Mouse (Mus musculus) liver, embryonic 16.5 days (tissue): ENCODE data around the gene Maz. TPM values are rescaled to one million over a fixed set of nuclear protein-coding genes. Genes with fewer than 3 reads are reported as not detected.

Experiments used
- ATAC-seq: fragments of 200-750 bp; cut with Nextera tagmentation; 2 replicates; pipeline ENCODE4 v1.8.0; 2017; ENCODE audit warnings: low read depth, mild to moderate bottlenecking, moderate number of reproducible peaks, moderate library complexity
- H3K27ac ChIP-seq: fragments of 300-500 bp; sonication (generic); 2 replicates; pipeline ENCODE4 v1.5.1; 2014; ENCODE audit warnings: mild to moderate bottlenecking, low read length
- H3K27me3 ChIP-seq: fragments of 300-500 bp; sonication (generic); 2 replicates; pipeline ENCODE4 v1.6.1; 2014; ENCODE audit warnings: low read depth, low read length, mixed read lengths; ENCODE audit not compliant: control insufficient read depth, insufficient read depth
- H3K36me3 ChIP-seq: fragments of 300-500 bp; sonication (generic); 2 replicates; pipeline ENCODE4 v1.6.1; 2014; ENCODE audit warnings: mild to moderate bottlenecking; ENCODE audit not compliant: control insufficient read depth, insufficient read depth
- H3K4me1 ChIP-seq: fragments of 300-500 bp; sonication (generic); 2 replicates; pipeline ENCODE4 v1.6.1; 2014; ENCODE audit warnings: low read depth, low read length, mixed read lengths; ENCODE audit not compliant: control insufficient read depth
- H3K4me2 ChIP-seq: fragments of 300-500 bp; sonication (generic); 2 replicates; pipeline ENCODE4 v1.6.1; 2014; ENCODE audit warnings: low read depth, low read length, mixed read lengths
- H3K4me3 ChIP-seq: fragments of 300-500 bp; sonication (generic); 2 replicates; pipeline ENCODE4 v1.5.1; 2014; ENCODE audit warnings: low read depth, mild to moderate bottlenecking, low read length
- H3K9ac ChIP-seq: fragments of 300-500 bp; sonication (generic); 2 replicates; pipeline ENCODE4 v1.6.1; 2014; ENCODE audit warnings: low read depth, low read length
- H3K9me3 ChIP-seq: fragments of 300-500 bp; sonication (generic); replicated peaks from 2 replicates; pipeline ENCODE4 v1.6.1; 2016; ENCODE audit warnings: low read length; ENCODE audit not compliant: control insufficient read depth
- whole genome bisulfite sequencing: fragments of 180-500 bp; shearing (Covaris S2); extraction: QIAGEN DNeasy Blood & Tissue Kit; methylation state at CpG from one replicate; pipeline ENCODE4 v1.1.7; 2014; ENCODE audit not compliant: insufficient replicate concordance; 5-methylcytosine and 5-hydroxymethylcytosine counted together
- polyA plus RNA-seq: library from polyadenylated mRNA; unstranded; fragments of >200 nt; fragmentation: Nextera tagmentation; extraction: Ambion mirVana; gene quantifications from 2 replicates; pipeline ENCODE4 v1.2.1, GENCODE M21; 2015

Maz gene
- polyA plus RNA-seq, 1 experiment from 2014 or later, result 20.9 TPM

DNA sequence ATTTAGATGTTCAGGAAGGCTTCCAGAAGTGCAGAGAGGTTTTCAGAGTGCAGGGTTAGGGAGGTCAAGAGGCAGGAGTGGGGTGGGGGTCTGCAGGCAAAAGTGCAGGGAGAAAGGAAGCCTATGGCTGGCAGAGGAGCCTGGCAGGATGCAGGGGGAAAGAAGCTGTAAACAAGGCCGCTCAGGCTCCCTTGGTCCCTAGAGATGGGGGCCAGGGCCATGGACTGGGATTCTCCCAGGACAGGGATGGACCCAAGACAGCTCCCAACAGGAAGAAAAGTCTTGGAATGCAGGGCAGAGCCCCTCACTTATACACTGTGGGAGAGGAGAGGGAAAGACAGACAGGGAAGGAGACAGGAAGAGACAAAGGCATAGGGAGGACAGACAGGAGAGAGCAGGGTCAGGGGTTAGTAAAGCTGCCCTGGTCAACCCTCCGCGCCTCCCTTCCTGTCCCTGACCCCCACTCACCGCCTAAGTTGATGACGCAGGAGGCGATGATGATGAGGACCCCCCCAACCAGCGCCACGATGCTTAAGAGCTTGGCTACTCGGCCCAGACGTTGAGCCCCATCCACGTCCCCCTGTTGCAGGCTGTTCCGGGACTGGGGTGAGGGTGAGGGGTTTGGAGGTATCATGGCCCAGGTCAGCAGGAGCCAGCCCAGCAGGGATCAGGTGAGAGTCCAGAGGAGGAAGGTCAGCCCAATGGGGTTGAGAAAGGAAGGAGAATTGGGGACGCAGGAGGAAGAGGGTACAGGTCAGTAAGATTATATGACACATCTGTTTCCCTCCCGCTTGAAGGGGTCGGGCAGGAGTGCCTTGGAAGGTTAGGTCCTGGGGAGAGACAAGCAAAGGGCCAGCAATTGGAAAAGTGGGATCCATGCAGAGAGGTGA is 8.2 kb downstream of the Maz start:
- Histone ChIP-seq H3K27ac (no peak overlapping the region; the same call in 1 of the 2 replicates), H3K4me3 (no peak overlapping the region), H3K27me3 (no peaks in the 10 kb centered on the region), H3K4me1 (peaks cover 61% of the 10 kb centered on the region), H3K4me2 (no peak overlapping the region), H3K9ac (no peak overlapping the region), H3K36me3 (peaks cover 21% of the 10 kb centered on the region), H3K9me3 (no peaks in the 10 kb centered on the region)
- WGBS, result 76% methylated on average over 15 of the region's 15 CpGs
- ATAC-seq, result no peak

- Histone ChIP-seq H3K9ac (0 out of 2 replicates have a peak overlapping the region, but pooled peaks have one; percentile 16), H3K36me3 (peaks cover 18% of the 10 kb centered on the region), H3K27ac (peak overlapping the region; percentile 33; the same call in 1 of the 2 replicates), H3K4me2 (no peak overlapping the region), H3K9me3 (no peaks in the 10 kb centered on the region), H3K27me3 (no peaks in the 10 kb centered on the region), H3K4me1 (peaks cover 59% of the 10 kb centered on the region), H3K4me3 (no peak overlapping the region)
- 41% methylated on average over 6 of the region's 6 CpGs for WGBS
- ATAC-seq, result no peak
These were observed 8.9 kb downstream of the Maz start for GRCm38 (mm10) chr7:127017950-127018345.

DNA sequence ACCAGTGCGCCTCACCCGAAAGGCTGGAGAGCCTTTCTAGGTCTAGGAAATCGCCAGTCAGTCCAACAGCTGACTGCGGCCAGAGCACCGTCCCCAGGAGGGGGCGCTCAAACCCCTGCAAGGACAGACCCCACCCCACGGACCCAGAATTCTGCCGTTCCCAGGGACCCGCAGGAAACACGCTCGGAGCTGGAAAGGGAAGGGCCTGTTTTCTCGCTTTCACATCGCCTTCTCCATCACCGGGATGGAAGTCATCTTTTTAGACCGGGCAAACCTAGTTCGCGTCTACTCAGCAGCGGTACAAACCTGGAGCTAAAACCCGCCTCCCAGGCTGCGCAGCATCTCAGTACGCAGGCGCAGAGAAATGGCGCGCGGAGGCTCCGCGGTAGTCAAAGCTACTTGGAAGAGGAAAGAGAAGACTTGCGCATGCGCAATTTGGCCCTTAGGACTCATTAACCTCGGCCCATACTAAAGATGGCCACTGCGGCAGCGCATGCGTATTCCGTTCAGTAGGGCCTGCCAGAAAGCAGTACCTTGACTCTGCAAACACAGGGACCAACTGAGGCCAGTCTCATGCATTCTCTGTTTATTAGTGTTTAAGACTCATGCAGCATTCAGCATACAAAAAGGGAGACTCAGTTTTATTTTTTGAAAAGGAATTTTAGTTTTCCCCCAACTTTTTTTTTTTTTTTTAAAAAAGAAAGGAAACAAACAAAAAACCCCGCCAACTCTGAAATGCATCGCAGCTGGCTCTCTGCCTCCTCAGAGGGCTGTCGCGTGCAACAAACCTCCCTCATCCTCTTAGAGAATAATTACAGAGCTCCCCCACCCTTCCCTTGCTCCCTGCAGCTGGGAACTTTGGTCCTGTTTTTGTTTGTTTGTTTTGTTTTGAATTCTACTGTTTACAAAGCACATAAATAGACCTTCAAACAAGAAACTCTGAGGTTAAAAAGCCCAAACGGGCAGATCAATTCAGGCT is 9.6 kb downstream of the Maz start, which contains the start of gene Pagr1a:
Gene Pagr1a (minus strand): TSS at position 382 of the 979 bp plus-strand sequence.
- Histone ChIP-seq H3K27me3 (no peaks in the 10 kb centered on the region), H3K4me1 (peaks cover 52% of the 10 kb centered on the region), H3K9me3 (no peaks in the 10 kb centered on the region), H3K4me2 (peak within 1 kb of the TSS; percentile 80), H3K36me3 (peaks cover 13% of the 10 kb centered on the region), H3K4me3 (peak within 1 kb of the TSS; percentile 87), H3K9ac (peak within 1 kb of the TSS; percentile 95), H3K27ac (peak within 1 kb of the TSS; percentile 96)
- ATAC-seq, result peak; percentile 85
- 4% methylated on average over 39 of the region's 39 CpGs for WGBS

DNA sequence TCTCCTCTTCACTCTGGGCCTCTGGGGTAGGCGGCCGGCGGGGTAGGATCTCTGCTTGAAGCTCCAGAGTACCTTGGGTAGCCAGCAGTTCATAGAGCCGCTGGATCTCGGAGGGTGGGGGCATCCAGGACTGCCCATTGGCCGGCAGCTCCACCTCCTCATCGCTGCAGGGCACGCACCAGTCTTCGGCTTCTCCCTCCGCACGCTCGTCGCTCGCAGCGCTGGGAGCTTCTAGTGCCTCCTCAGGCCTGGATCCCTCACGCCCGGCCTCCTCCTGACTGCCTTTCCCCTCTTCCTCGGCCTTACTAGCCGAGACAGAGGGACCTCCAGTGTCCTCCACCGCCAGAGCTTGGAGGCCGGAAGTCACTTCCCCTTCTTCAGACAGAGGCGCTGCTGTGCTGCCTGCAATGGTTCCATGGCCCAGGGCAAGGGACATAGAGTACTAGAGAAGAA is 10.3 kb downstream of the Maz start:
- H3K9me3 ChIP-seq, result no peaks in the 10 kb centered on the region
- H3K27ac ChIP-seq, result peak overlapping the region; percentile 96
- H3K4me3 ChIP-seq, result peak overlapping the region; percentile 87
- H3K27me3 ChIP-seq, result no peaks in the 10 kb centered on the region
- H3K9ac ChIP-seq, result peak overlapping the region; percentile 95
- WGBS, result 0% methylated on average over 22 of the region's 22 CpGs
- H3K4me1 ChIP-seq, result peaks cover 45% of the 10 kb centered on the region
- H3K36me3 ChIP-seq, result peaks cover 9% of the 10 kb centered on the region; the same call in 1 of the 2 replicates
- peak; percentile 59 for ATAC-seq
- H3K4me2 ChIP-seq, result peak overlapping the region; percentile 80

DNA sequence TGATC is 10.6 kb downstream of the Maz start, which contains the start of gene Pagr1b:
Gene Pagr1b (minus strand): TSS at position 4 of the 5 bp plus-strand sequence.
- Histone ChIP-seq H3K36me3 (peaks cover 9% of the 10 kb centered on the region; the same call in 1 of the 2 replicates), H3K4me3 (peak within 1 kb of the TSS; percentile 87), H3K27ac (peak within 1 kb of the TSS; percentile 96), H3K4me1 (peaks cover 42% of the 10 kb centered on the region), H3K9me3 (no peaks in the 10 kb centered on the region), H3K9ac (peak within 1 kb of the TSS; percentile 95), H3K27me3 (no peaks in the 10 kb centered on the region), H3K4me2 (peak within 1 kb of the TSS; percentile 80)
- no peak for ATAC-seq

GRCm38 (mm10) chr7:127016081-127016480 is 10.8 kb downstream of the Maz start:
- peaks cover 40% of the 10 kb centered on the region for H3K4me1 ChIP-seq
- H3K4me2 ChIP-seq, result peak overlapping the region; percentile 80
- peak overlapping the region; percentile 96 for H3K27ac ChIP-seq
- H3K36me3 ChIP-seq, result peaks cover 9% of the 10 kb centered on the region; the same call in 1 of the 2 replicates
- peak overlapping the region; percentile 87 for H3K4me3 ChIP-seq
- no peaks in the 10 kb centered on the region for H3K27me3 ChIP-seq
- WGBS, result 2% methylated on average over 9 of the region's 10 CpGs
- peak overlapping the region; percentile 95 for H3K9ac ChIP-seq
- ATAC-seq, result peak; percentile 49
- H3K9me3 ChIP-seq, result no peaks in the 10 kb centered on the region

GRCm38 (mm10) chr7:127014993-127015392 is 11.8 kb downstream of the Maz start:
- Histone ChIP-seq H3K9ac (no peak overlapping the region), H3K4me1 (peaks cover 39% of the 10 kb centered on the region)

DNA sequence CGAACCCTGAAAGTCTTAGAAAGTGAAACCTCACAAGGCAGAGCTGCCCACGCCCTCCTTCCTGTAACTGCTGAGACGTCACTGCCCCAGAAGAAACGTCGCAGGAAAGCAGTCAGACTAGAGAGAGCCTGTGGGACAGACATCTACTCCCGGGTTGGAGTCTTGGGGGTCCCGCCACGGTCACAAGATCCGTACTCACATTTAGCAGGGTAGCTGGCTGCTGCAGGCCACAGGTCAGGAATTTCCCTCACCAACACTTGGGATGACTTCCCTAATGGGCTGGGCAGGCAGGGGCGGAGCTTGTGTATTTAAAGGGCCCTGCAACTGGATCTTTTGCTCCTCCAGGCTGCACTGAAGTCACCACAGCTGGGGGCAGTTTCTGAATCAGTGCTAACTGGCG is 12.5 kb downstream of the Maz start, which contains the start of gene Mvp:
Gene Mvp (minus strand): TSS at position 302 of the 400 bp plus-strand sequence.
- peak within 1 kb of the TSS; percentile 70 for H3K9ac ChIP-seq
- no peaks in the 10 kb centered on the region for H3K27me3 ChIP-seq
- H3K27ac ChIP-seq, result peak within 1 kb of the TSS; percentile 81
- H3K4me2 ChIP-seq, result peak within 1 kb of the TSS; percentile 81
- H3K36me3 ChIP-seq, result peaks cover 9% of the 10 kb centered on the region; the same call in 1 of the 2 replicates
- ATAC-seq, result no peak
- no peaks in the 10 kb centered on the region for H3K9me3 ChIP-seq
- H3K4me1 ChIP-seq, result peaks cover 43% of the 10 kb centered on the region
- H3K4me3 ChIP-seq, result peak within 1 kb of the TSS; percentile 73
- WGBS, result 16% methylated on average over 11 of the region's 11 CpGs

More at GRCm38 (mm10) chr7:127014993-127015392, 11.8 kb downstream of the Maz start:
- no peaks in the 10 kb centered on the region for H3K27me3 ChIP-seq
- ATAC-seq, result no peak
- 86% methylated on average over 12 of the region's 12 CpGs for WGBS
- H3K4me2 ChIP-seq, result no peak overlapping the region
- no peak overlapping the region for H3K27ac ChIP-seq
- no peaks in the 10 kb centered on the region for H3K9me3 ChIP-seq
- H3K36me3 ChIP-seq, result peaks cover 9% of the 10 kb centered on the region; the same call in 1 of the 2 replicates
- no peak overlapping the region for H3K4me3 ChIP-seq
